Mouse (Mus musculus): ENCODE results near the gene Alg9. TPM values are rescaled to one million over a fixed set of nuclear protein-coding genes. Genes with fewer than 3 reads are reported as not detected.
"Not testable (repeated sequence)": the region's sequence is repeated elsewhere in the genome, so short reads cannot be mapped to it uniquely, and the experiment has no call there.

Gene Alg9
- polyA plus RNA-seq, 1 experiment from 2014 or later = 35.6 TPM

DNA sequence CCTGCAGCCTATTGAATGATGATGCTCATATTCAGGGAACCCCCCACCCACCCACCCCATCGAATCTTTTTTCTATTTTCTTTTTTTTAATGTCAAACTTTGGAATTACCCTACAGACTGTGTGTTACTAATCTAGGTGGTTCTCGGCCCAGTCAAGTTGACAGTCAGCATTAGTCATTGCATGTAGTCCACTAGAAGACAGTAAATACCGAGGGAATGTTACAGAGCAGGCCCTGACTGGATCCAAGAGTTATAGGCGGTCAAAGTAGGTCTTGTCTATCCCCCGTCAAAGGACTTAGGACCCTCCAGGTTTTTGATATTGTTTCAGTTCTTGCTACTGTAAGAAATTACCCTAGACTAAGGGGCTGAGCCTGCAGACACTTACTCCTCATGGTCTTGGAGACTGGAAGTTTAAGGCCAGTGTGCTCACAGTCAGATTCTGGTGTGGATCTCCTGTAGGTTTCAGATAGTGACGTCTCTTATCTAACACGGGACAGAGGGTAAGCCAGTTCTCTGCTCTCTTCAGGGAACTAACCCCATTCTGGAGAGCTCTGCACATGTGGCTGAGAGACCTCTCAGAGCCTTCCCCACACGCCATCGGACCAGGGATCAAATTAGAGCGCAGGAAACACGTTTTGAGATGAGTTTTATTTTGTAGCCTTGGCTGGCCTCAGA lies 49.1 kb downstream of the Alg9 start:
- H3K27me3 ChIP-seq = no peaks in the 10 kb centered on the region
- H3K4me3 ChIP-seq = no peak overlapping the region
- WGBS = 86% methylated on average over 11 of the region's 11 CpGs
- H3K9ac ChIP-seq = no peak overlapping the region
- H3K9me3 ChIP-seq = no peaks in the 10 kb centered on the region
- H3K4me1 ChIP-seq = no peaks in the 10 kb centered on the region
- no peak overlapping the region for H3K4me2 ChIP-seq
- H3K27ac ChIP-seq = no peak overlapping the region
- ATAC-seq (ENCODE audit: insufficient number of reproducible peaks, low FRiP score, low TSS enrichment, low read depth) = no peak
- H3K36me3 ChIP-seq = peaks cover 37% of the 10 kb centered on the region

GRCm38 (mm10) chr9:50831514-50831913 lies 56.7 kb downstream of the Alg9 start:
- WGBS = 86% methylated on average over 5 of the region's 5 CpGs
- H3K27ac ChIP-seq = no peak overlapping the region
- no peak overlapping the region for H3K4me2 ChIP-seq
- H3K4me1 ChIP-seq = no peaks in the 10 kb centered on the region
- H3K9me3 ChIP-seq = no peaks in the 10 kb centered on the region
- no peaks in the 10 kb centered on the region for H3K27me3 ChIP-seq
- H3K9ac ChIP-seq = no peak overlapping the region
- H3K36me3 ChIP-seq = peaks cover 11% of the 10 kb centered on the region; the same call in 1 of the 2 replicates
- no peak overlapping the region for H3K4me3 ChIP-seq
- ATAC-seq (ENCODE audit: insufficient number of reproducible peaks, low FRiP score, low TSS enrichment, low read depth) = no peak

- Histone ChIP-seq H3K27me3 (no peaks in the 10 kb centered on the region), H3K9ac (no peak overlapping the region), H3K4me3 (no peak overlapping the region), H3K9me3 (no peaks in the 10 kb centered on the region), H3K4me2 (no peak overlapping the region), H3K36me3 (peaks cover 11% of the 10 kb centered on the region; the same call in 1 of the 2 replicates), H3K4me1 (no peaks in the 10 kb centered on the region), H3K27ac (no peak overlapping the region)
- 90% methylated on average over 4 of the region's 4 CpGs for WGBS
- no peak for ATAC-seq (ENCODE audit: insufficient number of reproducible peaks, low FRiP score, low TSS enrichment, low read depth)
These were observed 57.3 kb downstream of the Alg9 start for GRCm38 (mm10) chr9:50832162-50832561.

DNA sequence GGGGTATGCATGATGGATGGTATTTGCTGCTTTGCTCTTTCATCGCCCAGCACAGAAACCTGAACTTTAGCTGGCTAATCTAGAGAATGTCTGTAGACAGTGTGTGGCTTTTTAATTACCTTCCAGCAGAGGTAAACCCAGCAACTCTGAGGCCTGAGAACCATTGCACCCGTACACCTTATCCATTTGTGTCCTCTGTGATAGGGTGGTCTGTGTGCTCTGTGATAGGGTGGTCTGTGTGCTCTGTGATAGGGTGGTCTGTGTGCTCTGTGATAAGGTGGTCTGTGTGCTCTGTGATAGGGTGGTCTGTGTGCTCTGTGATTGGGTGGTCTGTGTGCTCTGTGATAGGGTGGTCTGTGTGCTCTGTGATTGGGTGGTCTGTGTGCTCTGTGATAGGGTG lies 57.8 kb downstream of the Alg9 start:
- H3K27ac ChIP-seq; H3K4me3 ChIP-seq; H3K27me3 ChIP-seq; H3K9ac ChIP-seq; H3K9me3 ChIP-seq; ATAC-seq (ENCODE audit: insufficient number of reproducible peaks, low FRiP score, low TSS enrichment, low read depth); H3K4me2 ChIP-seq; H3K4me1 ChIP-seq: not testable (repeated sequence)
- peaks cover 11% of the 10 kb centered on the region; the same call in 1 of the 2 replicates for H3K36me3 ChIP-seq
- WGBS = 81% methylated on average over 2 of the region's 2 CpGs

GRCm38 (mm10) chr9:50833786-50834185 lies 59.0 kb downstream of the Alg9 start:
- no peaks in the 10 kb centered on the region for H3K9me3 ChIP-seq
- H3K4me2 ChIP-seq = no peak overlapping the region
- ATAC-seq (ENCODE audit: insufficient number of reproducible peaks, low FRiP score, low TSS enrichment, low read depth) = no peak
- H3K4me1 ChIP-seq = no peaks in the 10 kb centered on the region
- H3K36me3 ChIP-seq = peaks cover 7% of the 10 kb centered on the region; the same call in 1 of the 2 replicates
- no peak overlapping the region for H3K4me3 ChIP-seq
- WGBS = 79% methylated on average over 8 of the region's 8 CpGs
- H3K9ac ChIP-seq = no peak overlapping the region
- H3K27ac ChIP-seq = no peak overlapping the region
- no peaks in the 10 kb centered on the region for H3K27me3 ChIP-seq

- no peak overlapping the region for H3K9ac ChIP-seq
- no peak overlapping the region for H3K27ac ChIP-seq
- no peak overlapping the region for H3K4me2 ChIP-seq
- no peaks in the 10 kb centered on the region for H3K27me3 ChIP-seq
- WGBS = 91% methylated on average over 10 of the region's 10 CpGs
- H3K9me3 ChIP-seq = no peaks in the 10 kb centered on the region
- no peak overlapping the region for H3K4me3 ChIP-seq
- H3K36me3 ChIP-seq = peaks cover 3% of the 10 kb centered on the region; the same call in 1 of the 2 replicates
- ATAC-seq (ENCODE audit: insufficient number of reproducible peaks, low FRiP score, low TSS enrichment, low read depth) = no peak
- no peaks in the 10 kb centered on the region for H3K4me1 ChIP-seq
These were observed 60.4 kb downstream of the Alg9 start for GRCm38 (mm10) chr9:50835068-50835705.

DNA sequence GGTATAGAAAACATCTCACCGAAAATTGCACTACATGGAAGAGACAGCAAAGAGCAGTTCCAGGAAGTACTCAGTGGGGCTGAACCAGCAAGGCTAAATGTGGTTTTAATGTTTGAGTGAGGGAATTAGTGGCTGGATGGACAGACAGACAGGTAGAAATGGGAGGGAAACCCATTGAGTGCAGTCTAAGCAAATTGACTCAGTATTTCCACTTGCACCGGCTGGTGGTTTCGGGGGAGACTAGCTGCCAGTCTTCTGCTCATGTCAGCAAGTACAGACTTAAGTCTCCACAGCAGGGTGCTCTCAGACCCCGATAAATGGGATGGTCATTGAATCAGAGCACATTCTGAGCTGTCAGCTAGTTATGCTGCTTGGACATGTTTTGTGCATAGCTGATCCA lies 61.3 kb downstream of the Alg9 start:
- no peaks in the 10 kb centered on the region for H3K9me3 ChIP-seq
- WGBS = 91% methylated on average over 4 of the region's 4 CpGs
- H3K4me1 ChIP-seq = no peaks in the 10 kb centered on the region
- no peaks in the 10 kb centered on the region for H3K27me3 ChIP-seq
- H3K4me2 ChIP-seq = no peak overlapping the region
- peaks cover 3% of the 10 kb centered on the region; the same call in 1 of the 2 replicates for H3K36me3 ChIP-seq
- no peak overlapping the region for H3K4me3 ChIP-seq
- no peak overlapping the region for H3K9ac ChIP-seq
- no peak overlapping the region for H3K27ac ChIP-seq
- no peak for ATAC-seq (ENCODE audit: insufficient number of reproducible peaks, low FRiP score, low TSS enrichment, low read depth)

DNA sequence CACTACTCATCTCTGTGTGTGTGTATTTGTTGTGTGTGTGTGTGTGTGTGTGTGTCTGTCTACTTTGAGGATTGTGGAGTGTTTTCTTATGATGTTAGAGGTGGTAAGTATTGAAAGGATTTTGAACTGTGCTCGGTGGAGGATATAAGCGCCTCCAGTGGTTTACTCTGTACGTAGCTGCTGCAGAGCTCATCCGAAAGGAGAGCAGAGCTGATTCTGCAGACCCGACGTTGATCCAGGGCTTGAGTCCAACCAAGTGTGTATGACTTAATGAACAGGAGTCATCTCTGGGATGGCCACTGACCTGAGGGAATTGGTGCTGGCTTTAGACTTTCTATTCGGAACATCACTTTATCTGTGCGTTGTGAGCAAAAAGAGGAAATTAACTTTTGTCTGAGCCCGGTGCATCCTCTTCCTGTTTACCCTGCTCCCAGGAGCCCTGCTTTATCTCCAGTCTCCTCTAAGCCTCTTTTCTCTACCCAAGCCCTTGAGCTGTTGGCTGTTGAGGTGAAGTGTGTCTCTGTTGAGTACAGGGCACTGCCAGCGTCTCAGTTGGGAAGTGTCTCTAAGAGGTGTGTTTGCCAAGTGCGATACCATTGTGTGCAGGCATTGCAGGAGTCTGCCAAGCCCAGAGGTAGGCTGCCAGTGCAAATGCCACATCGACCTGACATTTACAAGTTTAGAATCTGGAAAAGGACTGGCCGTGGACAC lies 66.4 kb downstream of the Alg9 start:
- no peak overlapping the region for H3K4me2 ChIP-seq
- ATAC-seq (ENCODE audit: insufficient number of reproducible peaks, low FRiP score, low TSS enrichment, low read depth) = no peak

GRCm38 (mm10) chr9:50845081-50845480 lies 70.3 kb downstream of the Alg9 start, which contains the start of gene Ppp2r1b:
Gene Ppp2r1b (plus strand): TSS chr9:50845301.
- H3K36me3 ChIP-seq = peaks cover 20% of the 10 kb centered on the region
- ATAC-seq (ENCODE audit: insufficient number of reproducible peaks, low FRiP score, low TSS enrichment, low read depth) = no peak
- H3K9me3 ChIP-seq = no peaks in the 10 kb centered on the region
- no peak within 1 kb of the TSS for H3K4me3 ChIP-seq
- peaks cover 3% of the 10 kb centered on the region for H3K4me1 ChIP-seq
- H3K9ac ChIP-seq = no peak within 1 kb of the TSS
- no peak within 1 kb of the TSS for H3K27ac ChIP-seq
- H3K27me3 ChIP-seq = no peaks in the 10 kb centered on the region
- H3K4me2 ChIP-seq = no peak within 1 kb of the TSS
- WGBS = 91% methylated on average over 3 of the region's 3 CpGs

More for the DNA sequence above, 66.4 kb downstream of the Alg9 start:
- no peaks in the 10 kb centered on the region for H3K27me3 ChIP-seq
- H3K4me3 ChIP-seq = no peak overlapping the region
- H3K9ac ChIP-seq = no peak overlapping the region
- peaks cover 20% of the 10 kb centered on the region for H3K36me3 ChIP-seq
- peaks cover 2% of the 10 kb centered on the region; the same call in 1 of the 2 replicates for H3K4me1 ChIP-seq
- H3K9me3 ChIP-seq = no peaks in the 10 kb centered on the region
- no peak overlapping the region for H3K27ac ChIP-seq
- 85% methylated on average over 13 of the region's 13 CpGs for WGBS

GRCm38 (mm10) chr9:50845547-50845946 lies 70.7 kb downstream of the Alg9 start:
- Histone ChIP-seq H3K27ac (no peak overlapping the region), H3K9ac (no peak overlapping the region), H3K4me3 (no peak overlapping the region), H3K36me3 (peaks cover 20% of the 10 kb centered on the region), H3K9me3 (no peaks in the 10 kb centered on the region), H3K4me1 (peaks cover 7% of the 10 kb centered on the region), H3K27me3 (no peaks in the 10 kb centered on the region), H3K4me2 (no peak overlapping the region)
- ATAC-seq (ENCODE audit: insufficient number of reproducible peaks, low FRiP score, low TSS enrichment, low read depth) = no peak
- 42% methylated on average over 9 of the region's 9 CpGs for WGBS

- Histone ChIP-seq H3K9me3 (no peaks in the 10 kb centered on the region), H3K4me3 (no peak overlapping the region), H3K36me3 (peaks cover 20% of the 10 kb centered on the region), H3K27ac (no peak overlapping the region), H3K4me1 (peaks cover 13% of the 10 kb centered on the region), H3K27me3 (no peaks in the 10 kb centered on the region), H3K4me2 (no peak overlapping the region), H3K9ac (no peak overlapping the region)
- WGBS = 85% methylated on average over 6 of the region's 6 CpGs
- ATAC-seq (ENCODE audit: insufficient number of reproducible peaks, low FRiP score, low TSS enrichment, low read depth) = no peak
These were observed 72.3 kb downstream of the Alg9 start for GRCm38 (mm10) chr9:50847133-50847532.

All from limb, embryonic 15.5 days (tissue).